Mouse (Mus musculus) stomach, embryonic 14.5 days (tissue): ENCODE data around the gene Mroh3. TPM values are rescaled to one million over a fixed set of nuclear protein-coding genes. Genes with fewer than 3 reads are reported as not detected.

Experiments
- ATAC-seq: fragments of 200-750 bp; cut with Nextera tagmentation; 2 replicates; pipeline ENCODE4 v1.8.0; 2017; ENCODE audit warnings: low read depth, moderate TSS enrichment; ENCODE audit not compliant: insufficient number of reproducible peaks, insufficient read depth, low FRiP score
- H3K27ac ChIP-seq: fragments of 300-500 bp; sonication (generic); 2 replicates; pipeline ENCODE4 v1.5.1; 2014; ENCODE audit warnings: mild to moderate bottlenecking, low read length, moderate library complexity, mixed read lengths
- H3K27me3 ChIP-seq: fragments of 300-500 bp; sonication (generic); 2 replicates; pipeline ENCODE4 v1.6.1; 2014; ENCODE audit warnings: low read length, control low read depth, mixed read lengths; ENCODE audit not compliant: control insufficient read depth, insufficient read depth
- H3K36me3 ChIP-seq: fragments of 300-500 bp; sonication (generic); 2 replicates; pipeline ENCODE4 v1.6.1; 2014; ENCODE audit warnings: mild to moderate bottlenecking, control low read depth, low read length, moderate library complexity, mixed read lengths; ENCODE audit not compliant: control insufficient read depth, insufficient read depth
- H3K4me1 ChIP-seq: fragments of 300-500 bp; sonication (generic); 2 replicates; pipeline ENCODE4 v1.6.1; 2014; ENCODE audit warnings: low read length, control low read depth, mixed read lengths; ENCODE audit not compliant: control insufficient read depth, insufficient read depth
- H3K4me2 ChIP-seq: fragments of 300-500 bp; sonication (generic); replicated peaks from 2 replicates; pipeline ENCODE4 v1.6.1; 2014; ENCODE audit warnings: low read depth, low read length, control low read depth
- H3K4me3 ChIP-seq: fragments of 300-500 bp; sonication (generic); 2 replicates; pipeline ENCODE4 v1.5.1; 2014; ENCODE audit warnings: low read depth, low read length, control low read depth
- H3K9ac ChIP-seq: fragments of 300-500 bp; sonication (generic); replicated peaks from 2 replicates; pipeline ENCODE4 v1.6.1; 2014; ENCODE audit warnings: low read depth, mild to moderate bottlenecking, control low read depth, low read length, moderate library complexity, mixed read lengths
- H3K9me3 ChIP-seq: fragments of 300-500 bp; sonication (generic); 2 replicates; pipeline ENCODE4 v1.6.1; 2016; ENCODE audit warnings: low read depth, low read length, control low read depth; ENCODE audit not compliant: control insufficient read depth
- WGBS: fragments of 180-500 bp; shearing (Covaris S2); extraction: QIAGEN DNeasy Blood & Tissue Kit; methylation state at CpG from one replicate; pipeline ENCODE4 v1.1.7; 2014; 5-methylcytosine and 5-hydroxymethylcytosine counted together
- polyA plus RNA-seq: library from polyadenylated mRNA; unstranded; fragments of >200 nt; fragmentation: Nextera tagmentation; extraction: Ambion mirVana; gene quantifications from 2 replicates; pipeline ENCODE4 v1.2.1, GENCODE M21; 2014

Gene Mroh3
- 1.5 and 2.7 TPM in 2 replicates for polyA plus RNA-seq

DNA sequence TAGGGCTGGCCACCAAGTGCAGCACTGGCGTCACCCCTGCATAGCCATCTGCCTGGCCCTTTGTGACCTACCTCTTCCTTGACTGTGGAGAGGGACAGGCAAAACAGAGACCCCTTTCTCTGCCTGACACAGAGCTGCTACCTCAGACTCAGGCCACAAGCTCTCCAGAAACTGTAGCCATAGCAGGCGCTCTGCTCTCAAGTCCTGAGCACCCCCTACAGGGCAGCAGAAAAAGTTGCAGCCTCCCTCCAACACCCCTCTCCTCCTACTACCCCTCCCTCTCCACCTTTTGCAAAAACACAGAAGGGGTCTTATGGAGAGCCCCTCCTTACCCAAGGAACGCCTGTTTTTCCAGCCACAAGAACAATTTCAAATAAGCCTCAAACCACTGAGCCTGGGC, at the start of gene Mroh3:
Gene Mroh3, minus strand, starts transcription at position 26 of the 400 bp plus-strand sequence.
- 0 out of 2 replicates have a peak, but pooled peaks have one; percentile 28 for ATAC-seq
- Histone ChIP-seq H3K4me2 (no peak within 1 kb of the TSS), H3K27me3 (no peaks in the 10 kb centered on the region), H3K36me3 (peaks cover 10% of the 10 kb centered on the region; the same call in 1 of the 2 replicates), H3K4me3 (no peak within 1 kb of the TSS), H3K9me3 (no peaks in the 10 kb centered on the region), H3K9ac (no peak within 1 kb of the TSS), H3K4me1 (no peaks in the 10 kb centered on the region), H3K27ac (no peak within 1 kb of the TSS)
- WGBS = 57% methylated on average over 3 of the region's 3 CpGs

DNA sequence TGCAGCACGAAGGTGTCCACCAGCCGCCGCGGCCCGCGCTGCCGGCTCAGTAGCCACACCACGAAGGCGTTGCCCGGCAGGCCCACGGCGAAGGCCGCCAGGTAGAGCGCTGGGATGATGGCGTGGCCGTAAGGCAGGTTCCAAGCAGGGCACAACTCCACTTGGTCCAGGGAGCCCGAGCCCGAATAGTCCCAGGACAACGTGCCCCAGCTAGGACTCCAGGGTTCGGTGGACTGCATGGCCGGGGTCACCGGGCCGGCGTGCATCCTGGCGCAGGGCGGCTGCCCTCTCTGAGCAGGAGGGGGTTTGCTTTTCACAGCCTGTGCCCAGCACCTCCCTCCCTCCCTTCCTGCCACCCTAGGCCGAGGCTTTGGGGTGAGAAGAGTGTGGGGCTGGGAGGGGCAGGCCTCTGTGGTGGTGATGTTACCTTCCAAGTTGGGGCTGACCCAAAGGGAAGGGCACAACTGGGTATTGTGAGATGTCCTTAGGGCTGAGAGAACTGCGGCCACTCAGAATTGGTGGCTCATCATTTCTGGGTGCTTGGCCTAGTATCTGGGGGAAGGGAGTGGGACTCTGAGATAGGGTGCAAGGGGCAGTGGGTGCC, 48.1 kb upstream of the Mroh3 start, which contains the start of gene Gpr25:
Gene Gpr25, minus strand, starts transcription at position 239 of the 604 bp plus-strand sequence.
- Histone ChIP-seq H3K4me1 (peaks cover 6% of the 10 kb centered on the region; the same call in 1 of the 2 replicates), H3K4me3 (peak within 1 kb of the TSS; percentile 47), H3K27me3 (peaks cover 27% of the 10 kb centered on the region), H3K36me3 (no peaks in the 10 kb centered on the region), H3K9ac (0 out of 2 replicates have a peak within 1 kb of the TSS, but pooled peaks have one; percentile 14), H3K9me3 (no peaks in the 10 kb centered on the region), H3K27ac (no peak within 1 kb of the TSS), H3K4me2 (peak within 1 kb of the TSS; percentile 97)
- 8% methylated on average over 28 of the region's 28 CpGs for WGBS
- ATAC-seq = peak; percentile 43

DNA sequence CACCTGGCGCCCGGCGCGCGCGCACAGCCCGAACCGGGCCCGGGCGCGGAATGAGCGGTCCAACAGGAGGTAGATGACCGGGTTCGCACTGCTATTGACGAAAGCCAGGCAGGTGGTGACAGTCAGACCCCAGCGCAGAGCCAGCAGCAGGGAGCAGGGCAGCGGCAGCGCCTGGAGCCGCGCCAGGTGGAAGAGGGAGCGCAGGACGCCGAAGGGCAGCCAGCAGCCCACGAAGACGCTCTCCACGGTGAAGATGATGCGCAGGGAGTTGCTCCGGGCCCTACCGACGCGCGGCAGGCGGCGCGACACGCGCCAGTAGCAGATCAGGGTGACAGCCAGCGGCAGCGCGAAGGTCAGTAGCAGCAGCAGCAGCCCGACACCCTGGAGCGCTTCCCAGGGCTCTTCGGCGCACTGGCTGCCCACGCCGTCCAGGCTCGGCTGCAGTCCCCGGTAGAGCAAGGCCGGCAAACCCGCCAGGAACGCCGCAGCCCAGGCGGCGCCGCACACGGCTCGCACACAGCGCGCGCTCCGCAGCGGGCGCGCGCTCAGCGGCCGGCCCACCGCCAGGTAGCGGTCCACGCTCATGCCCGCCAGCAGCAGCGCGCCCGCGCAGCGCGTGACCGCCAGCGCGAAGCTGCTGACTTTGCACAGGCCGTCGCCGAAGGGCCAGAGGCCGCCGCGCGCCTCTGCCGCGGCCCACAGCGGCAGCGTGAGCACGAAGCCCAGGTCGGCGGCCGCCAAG, 47.4 kb upstream of the Mroh3 start:
- under 1% methylated on average over 82 of the region's 95 CpGs for WGBS

DNA sequence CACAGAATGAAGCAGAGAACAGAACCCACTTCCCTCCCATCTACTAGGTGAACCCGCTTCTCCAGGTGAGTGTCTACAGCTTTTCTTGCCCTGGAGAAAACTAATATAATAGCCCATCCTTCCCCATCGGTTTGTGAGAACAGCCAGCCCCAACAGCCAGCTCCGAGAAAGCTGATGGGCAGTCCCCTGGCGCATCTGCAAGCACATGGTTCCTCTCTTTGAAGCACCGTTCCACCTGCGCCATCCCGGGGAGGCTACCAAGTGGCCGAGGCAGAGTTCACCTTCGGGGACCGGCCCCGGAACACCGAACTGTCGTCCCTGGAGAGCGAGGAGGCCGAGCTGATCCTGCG, 46.9 kb upstream of the Mroh3 start:
- 2% methylated on average over 16 of the region's 16 CpGs for WGBS
- H3K27me3 ChIP-seq = peaks cover 29% of the 10 kb centered on the region
- H3K4me1 ChIP-seq = peaks cover 6% of the 10 kb centered on the region; the same call in 1 of the 2 replicates
- no peaks in the 10 kb centered on the region for H3K9me3 ChIP-seq
- peak overlapping the region; percentile 97 for H3K4me2 ChIP-seq
- no peak overlapping the region for H3K27ac ChIP-seq
- peak overlapping the region; percentile 47 for H3K4me3 ChIP-seq
- no peak for ATAC-seq
- H3K9ac ChIP-seq = no peak overlapping the region
- H3K36me3 ChIP-seq = no peaks in the 10 kb centered on the region

More for the DNA sequence above, 47.4 kb upstream of the Mroh3 start:
- no peak overlapping the region for H3K27ac ChIP-seq
- H3K9ac ChIP-seq = 0 out of 2 replicates have a peak overlapping the region, but pooled peaks have one; percentile 14
- H3K4me1 ChIP-seq = peaks cover 6% of the 10 kb centered on the region; the same call in 1 of the 2 replicates
- H3K9me3 ChIP-seq = no peaks in the 10 kb centered on the region
- peaks cover 29% of the 10 kb centered on the region for H3K27me3 ChIP-seq
- H3K4me3 ChIP-seq = peak overlapping the region; percentile 47
- no peaks in the 10 kb centered on the region for H3K36me3 ChIP-seq
- peak overlapping the region; percentile 97 for H3K4me2 ChIP-seq
- peak; percentile 78 for ATAC-seq

DNA sequence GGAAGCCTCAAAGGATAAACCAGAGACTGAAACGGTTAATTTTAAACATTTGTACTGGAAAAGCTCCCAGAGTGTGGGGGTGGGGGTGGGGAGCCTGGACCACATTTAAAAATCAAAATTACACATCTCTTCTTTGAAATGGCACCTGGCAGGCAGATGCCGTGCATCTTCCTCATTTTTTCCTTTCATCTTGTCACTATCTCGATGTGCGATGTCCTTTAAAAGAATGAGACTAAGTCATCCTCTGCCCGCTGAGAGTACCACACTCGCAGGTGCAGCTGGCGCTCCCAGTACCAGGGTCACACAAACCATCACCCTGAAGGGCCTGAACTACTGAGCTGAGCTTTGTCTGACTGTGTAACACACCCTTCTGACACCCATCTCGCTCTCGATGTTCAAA, 45.9 kb upstream of the Mroh3 start:
- Histone ChIP-seq H3K36me3 (no peaks in the 10 kb centered on the region), H3K4me1 (peaks cover 6% of the 10 kb centered on the region; the same call in 1 of the 2 replicates), H3K4me2 (no peak overlapping the region), H3K9me3 (no peaks in the 10 kb centered on the region), H3K27me3 (peaks cover 29% of the 10 kb centered on the region), H3K4me3 (no peak overlapping the region), H3K27ac (no peak overlapping the region), H3K9ac (no peak overlapping the region)
- WGBS = 66% methylated on average over 9 of the region's 9 CpGs
- ATAC-seq = no peak

DNA sequence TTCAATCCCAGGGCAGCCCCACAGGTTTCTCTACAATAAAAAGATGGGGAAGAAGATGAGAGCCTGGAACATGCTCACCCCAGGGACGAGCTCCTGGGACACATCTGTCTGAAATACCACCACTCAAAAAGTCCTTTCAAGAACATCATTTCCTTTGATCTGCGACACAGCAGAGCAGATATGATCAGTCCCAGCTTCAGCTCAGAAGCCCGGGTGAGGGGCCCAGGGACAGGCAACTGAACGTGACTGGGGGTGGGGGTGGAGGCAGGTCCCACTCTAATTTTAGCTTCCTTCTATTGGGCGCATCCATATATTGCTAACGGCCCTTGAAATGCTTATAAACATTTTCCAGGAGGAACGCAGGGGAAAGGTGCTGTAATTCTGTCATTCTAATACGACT, 43.0 kb upstream of the Mroh3 start:
- Histone ChIP-seq H3K27me3 (peaks cover 21% of the 10 kb centered on the region), H3K9me3 (no peaks in the 10 kb centered on the region), H3K4me2 (no peak overlapping the region), H3K4me3 (no peak overlapping the region), H3K9ac (no peak overlapping the region), H3K4me1 (peaks cover 6% of the 10 kb centered on the region; the same call in 1 of the 2 replicates), H3K36me3 (no peaks in the 10 kb centered on the region), H3K27ac (no peak overlapping the region)
- WGBS = 50% methylated on average over 8 of the region's 8 CpGs
- no peak for ATAC-seq

DNA sequence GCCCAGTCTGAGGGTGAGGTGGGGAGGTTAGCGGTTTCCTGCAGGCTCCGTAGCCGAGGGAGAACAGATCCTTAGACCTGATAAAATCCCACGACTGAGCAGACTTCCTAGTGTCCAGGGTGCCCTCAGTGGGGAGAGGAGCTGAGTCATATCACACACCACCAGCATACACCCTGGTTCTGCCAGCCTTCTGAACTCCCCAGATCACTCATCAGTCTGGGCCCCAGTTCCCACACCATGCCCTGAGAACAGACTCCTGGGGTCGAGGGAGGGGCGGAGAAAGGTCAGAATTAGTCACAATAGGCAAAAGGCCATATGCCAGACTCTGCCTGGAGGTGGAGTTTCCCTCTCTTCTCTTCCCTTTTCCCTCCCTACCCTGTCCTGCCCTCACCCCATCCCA, 42.5 kb upstream of the Mroh3 start:
- H3K4me2 ChIP-seq = no peak overlapping the region
- no peaks in the 10 kb centered on the region for H3K9me3 ChIP-seq
- H3K27me3 ChIP-seq = peaks cover 16% of the 10 kb centered on the region
- H3K4me1 ChIP-seq = peaks cover 6% of the 10 kb centered on the region; the same call in 1 of the 2 replicates
- H3K27ac ChIP-seq = no peak overlapping the region
- ATAC-seq = no peak
- 38% methylated on average over 6 of the region's 6 CpGs for WGBS
- H3K36me3 ChIP-seq = no peaks in the 10 kb centered on the region
- H3K9ac ChIP-seq = no peak overlapping the region
- no peak overlapping the region for H3K4me3 ChIP-seq

DNA sequence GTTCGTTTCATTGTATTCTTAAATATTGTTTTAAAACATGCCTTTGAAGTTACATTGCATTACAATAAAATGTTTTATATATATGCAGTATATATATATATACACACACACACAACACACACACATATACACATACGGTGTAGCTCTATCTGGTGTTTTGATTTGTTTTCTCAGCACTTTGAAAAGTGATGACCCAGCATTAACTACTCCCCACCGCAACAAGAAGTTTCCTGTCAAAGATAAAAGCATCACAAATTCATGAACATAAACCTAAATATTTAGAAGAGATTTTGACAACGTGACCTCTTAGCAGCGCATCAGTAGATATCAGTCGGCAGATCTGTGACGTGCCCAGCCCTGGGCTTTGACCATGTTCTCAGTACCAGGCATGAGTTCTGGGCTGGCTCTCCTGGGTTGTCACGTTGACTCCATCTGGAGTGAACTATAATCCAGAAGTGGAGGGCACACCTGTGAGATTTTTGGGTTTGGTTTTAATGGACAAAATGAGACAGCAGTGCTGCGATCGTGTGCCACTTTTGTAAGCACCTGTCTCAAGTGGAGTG, 42.0 kb upstream of the Mroh3 start:
- H3K27ac ChIP-seq = no peak overlapping the region
- H3K9me3 ChIP-seq = no peaks in the 10 kb centered on the region
- H3K9ac ChIP-seq = no peak overlapping the region
- no peak overlapping the region for H3K4me3 ChIP-seq
- peaks cover under 1% of the 10 kb centered on the region; the same call in 1 of the 2 replicates for H3K4me1 ChIP-seq
- H3K4me2 ChIP-seq = no peak overlapping the region
- ATAC-seq = no peak
- peaks cover 10% of the 10 kb centered on the region; the same call in 1 of the 2 replicates for H3K27me3 ChIP-seq
- H3K36me3 ChIP-seq = no peaks in the 10 kb centered on the region
- 64% methylated on average over 10 of the region's 10 CpGs for WGBS
